Mouse (Mus musculus): Measurements from ENCODE around the gene Ppp1r26. TPM values are rescaled to one million over a fixed set of nuclear protein-coding genes. Genes with fewer than 3 reads are reported as not detected.

Ppp1r26 gene
- total RNA-seq, 2 experiments from 2014 or later: 11.5 to 12.0 TPM

DNA sequence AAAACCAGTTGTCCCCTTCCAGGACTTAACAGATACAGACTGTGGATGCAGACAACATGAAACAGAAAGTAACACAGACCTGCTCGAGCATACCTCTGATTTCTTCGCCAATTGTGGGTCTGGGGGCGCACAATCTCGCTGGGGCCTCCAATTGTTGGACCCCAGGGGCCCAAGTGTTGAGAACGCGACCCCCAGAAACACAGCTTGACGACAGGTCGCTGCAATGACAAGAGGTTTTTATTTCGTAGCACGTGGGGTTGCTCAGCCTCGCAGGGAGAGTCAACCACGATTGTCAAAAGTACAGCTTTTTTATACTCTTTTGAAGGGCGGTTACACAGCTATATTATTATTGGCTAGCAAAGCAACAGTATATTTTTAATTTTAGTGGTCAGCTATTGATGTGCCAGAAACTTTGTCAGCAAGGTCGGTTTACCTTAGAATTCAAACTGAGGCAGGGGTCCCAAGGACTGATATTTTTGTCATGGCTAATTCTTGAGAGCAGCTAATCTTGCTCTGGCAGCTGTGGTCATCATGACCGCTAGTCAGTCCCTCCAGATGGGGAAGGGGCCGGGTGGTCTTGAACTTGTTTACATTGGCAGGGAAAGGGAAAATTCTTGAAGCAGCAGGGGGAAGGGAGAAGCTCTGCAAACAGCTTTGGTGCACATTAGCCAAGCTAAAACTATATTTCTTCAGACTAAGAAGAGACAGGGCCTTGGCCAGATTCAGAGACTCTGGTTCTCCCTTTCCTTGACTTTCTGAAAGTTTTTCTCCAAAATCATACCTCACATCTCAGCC is 49.4 kb downstream of the Ppp1r26 start:
- no peak for DNase-seq (ENCODE audit: low spot score in 2 of 2)

DNA sequence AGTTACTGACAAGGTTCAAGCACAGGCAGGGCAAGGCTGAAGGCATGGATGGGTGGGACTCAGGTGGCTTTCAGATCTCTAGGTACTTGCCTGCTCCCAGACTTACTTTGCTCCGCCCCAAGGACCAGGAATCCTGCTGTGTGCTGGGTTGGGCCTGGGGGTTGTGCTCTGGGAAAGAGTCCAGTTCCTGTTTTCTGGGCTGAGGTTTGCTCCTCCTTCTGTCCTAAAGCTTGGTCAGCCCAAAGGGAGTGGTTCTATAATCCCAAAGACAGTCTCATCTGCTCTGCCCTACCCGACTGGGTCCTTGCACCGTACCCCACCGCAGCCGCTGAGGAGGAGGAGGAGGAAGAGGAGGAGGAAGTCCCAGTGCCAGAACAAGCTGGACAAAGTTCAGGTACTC is 50.1 kb downstream of the Ppp1r26 start, which contains the start of gene Gbgt1:
TSS of gene Gbgt1 (plus strand) at position 221 of the 400 bp plus-strand sequence.
- no peak for DNase-seq (ENCODE audit: low spot score in 2 of 2)

DNA sequence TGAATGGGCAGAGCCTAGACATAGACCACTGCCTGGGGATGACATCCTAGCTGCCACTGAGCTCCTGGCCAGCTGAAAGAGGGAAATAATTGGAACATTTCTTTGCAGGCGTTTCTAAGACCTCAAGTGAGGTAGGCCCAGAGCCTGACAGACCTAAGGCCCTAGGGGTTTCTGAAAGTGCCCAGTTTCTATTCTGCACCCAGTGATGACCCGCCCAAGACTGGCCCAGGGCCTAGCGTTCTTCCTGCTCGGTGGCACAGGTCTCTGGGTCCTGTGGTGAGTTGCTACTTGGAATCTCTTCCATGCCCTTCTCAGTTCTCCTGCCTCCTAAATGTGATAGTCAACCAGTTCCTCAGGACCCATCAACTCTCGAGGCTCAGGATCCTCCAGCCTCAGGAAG is 51.0 kb downstream of the Ppp1r26 start:
- no peak for DNase-seq (ENCODE audit: low spot score in 2 of 2)

DNA sequence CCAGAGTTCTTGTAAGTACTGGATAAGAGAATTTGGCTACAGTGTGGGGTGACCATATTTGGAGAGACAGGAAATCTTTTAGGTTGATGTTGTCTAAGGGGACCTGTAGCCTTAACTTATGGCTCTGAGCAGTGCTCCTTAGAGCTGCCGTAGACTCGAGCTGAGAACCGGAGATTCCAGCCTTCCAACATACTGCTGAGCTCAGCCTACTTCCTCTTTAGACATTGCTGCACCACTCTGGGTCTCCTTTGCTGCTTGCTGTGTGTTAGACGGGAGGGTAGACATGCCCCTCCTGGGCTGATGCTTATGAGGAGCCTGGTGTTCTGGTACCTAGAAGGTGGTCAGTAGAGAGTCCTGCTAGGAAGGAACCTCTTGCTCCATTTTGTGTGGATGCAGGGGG is 51.8 kb downstream of the Ppp1r26 start:
- DNase-seq (ENCODE audit: low spot score in 2 of 2): no peak

DNA sequence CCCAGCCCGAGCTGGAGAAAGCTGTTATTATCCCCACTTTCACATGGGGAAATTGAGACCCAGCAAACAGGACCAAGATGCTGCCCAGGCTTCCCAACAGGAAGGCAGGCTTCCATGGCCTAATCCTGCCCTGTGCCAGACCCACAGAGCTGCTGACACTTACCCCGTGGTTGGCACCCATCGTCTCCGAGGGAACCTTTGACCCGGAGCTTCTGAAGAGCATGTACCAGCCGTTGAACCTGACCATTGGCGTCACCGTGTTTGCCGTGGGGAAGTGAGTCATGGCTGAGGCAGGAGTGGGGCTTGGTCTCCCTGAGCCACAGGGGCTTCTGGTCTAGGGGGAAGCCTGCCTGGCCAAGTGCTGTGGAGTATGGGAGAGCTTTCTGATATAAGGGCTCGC is 56.4 kb downstream of the Ppp1r26 start:
- no peak for DNase-seq (ENCODE audit: low spot score in 2 of 2)

DNA sequence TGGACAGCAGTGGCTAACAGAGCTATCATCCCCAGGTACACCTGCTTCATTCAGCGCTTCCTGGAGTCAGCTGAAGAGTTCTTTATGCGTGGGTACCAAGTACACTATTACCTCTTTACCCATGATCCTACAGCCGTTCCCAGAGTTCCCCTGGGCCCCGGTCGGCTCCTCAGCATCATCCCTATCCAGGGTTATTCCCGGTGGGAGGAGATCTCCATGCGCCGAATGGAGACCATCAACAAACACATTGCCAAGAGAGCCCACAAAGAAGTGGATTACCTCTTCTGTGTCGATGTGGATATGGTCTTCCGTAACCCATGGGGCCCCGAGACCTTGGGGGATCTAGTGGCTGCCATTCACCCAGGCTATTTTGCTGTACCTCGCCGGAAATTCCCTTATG is 58.1 kb downstream of the Ppp1r26 start:
- DNase-seq (ENCODE audit: low spot score in 2 of 2): no peak

Other genes with a start within 250 kb of the Ppp1r26 start
- gene 1700007K13Rik, start 19.5 kb downstream of the Ppp1r26 start, total RNA-seq (2021): under 1 TPM; 0.64 to 0.79 TPM
- 10 to 100 TPM; 57.9 to 60.4 TPM for gene Mrps2, start 21.3 kb downstream of the Ppp1r26 start, total RNA-seq (2021)
- 1 to 10 TPM; 8.2 to 8.3 TPM for gene Gbgt1, start 50.1 kb downstream of the Ppp1r26 start, total RNA-seq (2021)
- gene Gm10134, start 59.3 kb downstream of the Ppp1r26 start, total RNA-seq (2021): 1 to 10 TPM; 3.4 to 5.2 TPM
- 10 to 100 TPM; 65.0 to 67.0 TPM for gene Ralgds, start 66.3 kb downstream of the Ppp1r26 start, total RNA-seq (2021)
- gene Cel, start 116.6 kb downstream of the Ppp1r26 start, total RNA-seq (2021): 1,000 to 10,000 TPM in 1 of 2 experiments, under 1 TPM in 1; 0.42 to 1,494 TPM
- 10 to 100 TPM; 27.0 to 28.3 TPM for gene Gtf3c5, start 137.0 kb downstream of the Ppp1r26 start, total RNA-seq (2021)
- 1 to 10 TPM; 3.1 to 7.9 TPM for gene Gfi1b, start 175.2 kb downstream of the Ppp1r26 start, total RNA-seq (2021)
- 10 to 100 TPM; 27.7 to 28.0 TPM for gene Tsc1, start 194.4 kb downstream of the Ppp1r26 start, total RNA-seq (2021)